Mouse (Mus musculus) brain, embryonic 14.5 days (tissue): ENCODE data around the gene Zdhhc8. TPM values are rescaled to one million over a fixed set of nuclear protein-coding genes. Genes with fewer than 3 reads are reported as not detected.

Experiments used
- DNase-seq: peaks from one replicate; pipeline ENCODE4 v3.0.0-alpha.2; 2011; ENCODE audit warnings: low read depth
- CTCF ChIP-seq: fragments of 200-500 bp; IDR thresholded peaks from 2 replicates; pipeline ENCODE4 v1.5.1; 2012; ENCODE audit warnings: inconsistent platforms, mild to moderate bottlenecking, moderate library complexity, borderline replicate concordance; ENCODE audit not compliant: insufficient read depth, insufficient read length; ENCODE audit errors: extremely low read depth
- POLR2A ChIP-seq: fragments of 200-500 bp; IDR thresholded peaks from 2 replicates; pipeline ENCODE4 v1.6.1; 2012; ENCODE audit warnings: mild to moderate bottlenecking, inconsistent platforms, borderline replicate concordance; ENCODE audit not compliant: poor library complexity, insufficient read depth, insufficient read length, severe bottlenecking; ENCODE audit errors: extremely low read depth
- polyA plus RNA-seq: library from polyadenylated mRNA; depleted of rRNA; stranded (reverse); fragments of >200 nt; gene quantifications from 2 replicates; pipeline ENCODE4 v1.2.3, GENCODE M21; 2012

Zdhhc8 gene
- polyA plus RNA-seq, 1 experiment, result 60.4 TPM

- peak; percentile 51 for DNase-seq
- TF ChIP-seq CTCF, result no peak
- TF ChIP-seq POLR2A, result no peak
Observed at GRCm38 (mm10) chr16:18247521-18248399, 12.8 kb upstream of the Zdhhc8 start.

GRCm38 (mm10) chr16:18241581-18241980 is 6.6 kb upstream of the Zdhhc8 start:
- no peak for TF ChIP-seq CTCF
- no peak for TF ChIP-seq POLR2A
- DNase-seq, result no peak

GRCm38 (mm10) chr16:18236676-18237501 is 2.0 kb upstream of the Zdhhc8 start:
- TF ChIP-seq POLR2A, result no peak
- no peak for TF ChIP-seq CTCF
- no peak for DNase-seq

- DNase-seq, result peak; percentile 93
Observed at GRCm38 (mm10) chr16:18235389-18236065, 591 bp upstream of the Zdhhc8 start.

GRCm38 (mm10) chr16:18233919-18234670 is 841 bp downstream of the Zdhhc8 start:
- TF ChIP-seq CTCF, result no peak
- no peak for TF ChIP-seq POLR2A
- DNase-seq, result peak; percentile 32

More at GRCm38 (mm10) chr16:18235389-18236065, 591 bp upstream of the Zdhhc8 start:
- no peak for TF ChIP-seq POLR2A
- TF ChIP-seq CTCF, result no peak

- TF ChIP-seq CTCF (no peak), POLR2A (no peak)
- no peak for DNase-seq
Observed at GRCm38 (mm10) chr16:18233451-18233850, 1.5 kb downstream of the Zdhhc8 start.

GRCm38 (mm10) chr16:18231451-18231850 is 3.5 kb downstream of the Zdhhc8 start:
- no peak for DNase-seq
- TF ChIP-seq CTCF (no peak), POLR2A (no peak)

GRCm38 (mm10) chr16:18231047-18231446 is 3.9 kb downstream of the Zdhhc8 start:
- no peak for DNase-seq
- TF ChIP-seq POLR2A, result no peak
- no peak for TF ChIP-seq CTCF

- TF ChIP-seq CTCF, result no peak
- no peak for TF ChIP-seq POLR2A
- DNase-seq, result no peak
Observed at GRCm38 (mm10) chr16:18230617-18231016, 4.3 kb downstream of the Zdhhc8 start.

GRCm38 (mm10) chr16:18229622-18230021 is 5.3 kb downstream of the Zdhhc8 start:
- TF ChIP-seq CTCF, result no peak
- TF ChIP-seq POLR2A, result no peak
- no peak for DNase-seq
